ENCODE assay signal across 23 mouse cellular contexts in the genomic region with DNA sequence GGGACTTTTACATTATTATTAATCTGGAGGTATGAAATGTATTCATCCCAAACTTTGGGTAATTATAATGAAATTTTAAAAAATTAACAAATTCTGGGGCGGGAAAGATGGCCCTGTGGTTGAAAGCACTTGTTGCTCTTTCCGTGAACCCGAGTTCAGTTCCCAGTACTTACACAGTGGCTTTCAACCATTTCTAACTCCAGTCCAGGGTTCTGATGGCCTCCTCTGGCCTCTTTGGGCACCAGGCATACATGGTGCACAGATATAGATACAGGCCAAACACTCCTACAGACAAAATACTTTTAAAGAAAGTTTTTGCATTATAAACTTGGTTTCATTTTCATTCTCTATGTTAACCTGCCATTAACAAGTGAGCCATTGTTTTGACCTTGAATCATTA.
DNase-seq lines count a peak whose midpoint lies in the region; ATAC-seq and TF ChIP-seq lines count a peak whose summit lies in the region.
"Had no signal": no experiment of that assay in that cellular context is flagged by ENCODE, and none has a peak within 500 bp of the region (broad histone marks: within the 10 kb centered on the region; RNA-seq: fewer than 3 reads in every experiment).

No protein-coding gene starts in this region.

- H3K9me3 ChIP-seq in midbrain, embryonic 11.5 days (ENCODE audit: control insufficient read depth, low read length), result no peaks in the 10 kb centered on the region
- no peaks in the 10 kb centered on the region for H3K9me3 ChIP-seq in midbrain, embryonic 15.5 days
- H3K9me3 ChIP-seq: embryonic facial prominence, embryonic 15.5 days; forebrain, embryonic 10.5 days; forebrain, embryonic 12.5 days; G1E had no signal

- no peak overlapping the region for H3K4me2 ChIP-seq in midbrain, embryonic 11.5 days
- no peak overlapping the region for H3K4me2 ChIP-seq in midbrain, embryonic 15.5 days
- H3K4me2 ChIP-seq: embryonic facial prominence, embryonic 13.5 days; embryonic facial prominence, embryonic 15.5 days; forebrain, embryonic 12.5 days had no signal

- H3K4me3 ChIP-seq in layer of hippocampus, adult 2 months, result no peak overlapping the region
- H3K4me3 ChIP-seq in midbrain, embryonic 11.5 days (ENCODE audit: low read depth, low read length), result no peak overlapping the region
- no peak overlapping the region for H3K4me3 ChIP-seq in midbrain, embryonic 15.5 days
- H3K4me3 ChIP-seq in macrophage (ENCODE audit: inconsistent target), result peak overlapping the region; percentile 36; the same call in 1 of the 2 replicates
- H3K4me3 ChIP-seq: embryonic facial prominence, embryonic 13.5 days; embryonic facial prominence, embryonic 15.5 days; erythroblast, embryonic 14.5 days; forebrain, embryonic 10.5 days; forebrain, embryonic 12.5 days had no signal

- TF ChIP-seq CTCF in layer of hippocampus, adult 2 months (conservative IDR thresholded peaks at IDR 0.05), result no peak

- DNase-seq in layer of hippocampus, adult 2 months (ENCODE audit: low spot score in 2 of 2), result no peak
- DNase-seq in layer of hippocampus, adult 9-11 months, result no peak
- peak; percentile 41 for DNase-seq in midbrain, embryonic 11.5 days (ENCODE audit: low spot score, missing footprints)
- DNase-seq in B cell, adult 2 months, result no peak
- DNase-seq: adrenal gland, adult 8-10 months; adrenal gland, postnatal 14 days; adrenal gland, postnatal 36 days; cerebellum, adult 11-12 months; cerebellum, adult 2 months; cerebellum, adult 9-10 months; cerebellum, postnatal 10 days; cerebellum, postnatal 25 days had no signal

- H3K9ac ChIP-seq in midbrain, embryonic 11.5 days (ENCODE audit: low read length), result no peak overlapping the region
- H3K9ac ChIP-seq in midbrain, embryonic 15.5 days, result no peak overlapping the region
- H3K9ac ChIP-seq: embryonic facial prominence, embryonic 13.5 days; embryonic facial prominence, embryonic 15.5 days; forebrain, embryonic 12.5 days had no signal

- WGBS in midbrain, embryonic 11.5 days, result 92% methylated on average over 3 of the region's 3 CpGs
- WGBS in midbrain, embryonic 15.5 days, result 93% methylated on average over 3 of the region's 3 CpGs
- WGBS in macrophage (ENCODE audit: missing documents), result 94% methylated on average over 3 of the region's 3 CpGs

- no peak for ATAC-seq in midbrain, embryonic 11.5 days (ENCODE audit: low FRiP score)
- ATAC-seq in midbrain, embryonic 15.5 days (replicated peaks), result no peak
- ATAC-seq: forebrain, embryonic 14.5 days; forebrain, embryonic 16.5 days; Patski had no signal

- no peaks in the 10 kb centered on the region for H3K4me1 ChIP-seq in midbrain, embryonic 11.5 days (ENCODE audit: control insufficient read depth, insufficient read depth, low read length)
- no peaks in the 10 kb centered on the region for H3K4me1 ChIP-seq in midbrain, embryonic 15.5 days
- H3K4me1 ChIP-seq: embryonic facial prominence, embryonic 13.5 days; embryonic facial prominence, embryonic 15.5 days; forebrain, embryonic 10.5 days; forebrain, embryonic 12.5 days had no signal

- H3K36me3 ChIP-seq in midbrain, embryonic 11.5 days (ENCODE audit: control insufficient read depth, insufficient read depth, low read length), result no peaks in the 10 kb centered on the region
- no peaks in the 10 kb centered on the region for H3K36me3 ChIP-seq in midbrain, embryonic 15.5 days (replicated peaks)
- H3K36me3 ChIP-seq in macrophage (ENCODE audit: inconsistent target), result peaks cover 15% of the 10 kb centered on the region
- H3K36me3 ChIP-seq: embryonic facial prominence, embryonic 13.5 days; embryonic facial prominence, embryonic 15.5 days; forebrain, embryonic 10.5 days; forebrain, embryonic 12.5 days; G1E had no signal

- H3K27me3 ChIP-seq in midbrain, embryonic 11.5 days (ENCODE audit: control insufficient read depth, insufficient read depth, low read length), result no peaks in the 10 kb centered on the region
- no peaks in the 10 kb centered on the region for H3K27me3 ChIP-seq in midbrain, embryonic 15.5 days (replicated peaks)
- H3K27me3 ChIP-seq: embryonic facial prominence, embryonic 13.5 days; embryonic facial prominence, embryonic 15.5 days; forebrain, embryonic 12.5 days; Patski had no signal

- no peaks in the 10 kb centered on the region; the same call in 1 of the 2 replicates for H3K79me2 ChIP-seq in macrophage (ENCODE audit: inconsistent target)

- H3K27ac ChIP-seq in layer of hippocampus, adult 2 months, result 0 out of 2 replicates have a peak overlapping the region, but pooled peaks have one; percentile 7
- H3K27ac ChIP-seq in midbrain, embryonic 11.5 days (ENCODE audit: low read depth, low read length), result no peak overlapping the region
- H3K27ac ChIP-seq in midbrain, embryonic 15.5 days, result no peak overlapping the region
- peak overlapping the region; percentile 96 for H3K27ac ChIP-seq in macrophage
- H3K27ac ChIP-seq: embryonic facial prominence, embryonic 13.5 days; embryonic facial prominence, embryonic 15.5 days; forebrain, embryonic 10.5 days; forebrain, embryonic 12.5 days had no signal

Comparison
In these comparisons a context has a peak if more than half of its experiments do, and no peak if none do; other contexts are left out.
1. H3K27ac ChIP-seq: peak in layer of hippocampus, adult 2 months (single experiment) and macrophage (single experiment); none in midbrain, embryonic 11.5 days (single experiment) and midbrain, embryonic 15.5 days (single experiment).